Mouse (Mus musculus) hindbrain, embryonic 10.5 days (tissue): ENCODE data around the gene Dnah6. TPM values are rescaled to one million over a fixed set of nuclear protein-coding genes. Genes with fewer than 3 reads are reported as not detected.

ENCODE experiments used
- polyA plus RNA-seq: library from polyadenylated mRNA; unstranded; fragments of >200 nt; fragmentation: Nextera tagmentation; extraction: Ambion mirVana; gene quantifications from 2 replicates; pipeline ENCODE4 v1.2.1, GENCODE M21; 2016

Dnah6 gene
- polyA plus RNA-seq, 1 experiment from 2014 or later = 0.27 TPM

Other genes with a start within 250 kb of the Dnah6 start
- 167 and 179 TPM in 2 replicates for gene Suclg1, start 26.7 kb upstream of the Dnah6 start, polyA plus RNA-seq
- not detected in 2 replicates for gene 4931417E11Rik, start 248.0 kb upstream of the Dnah6 start, polyA plus RNA-seq